In genomic region chr16:32650461-32650860, GRCm38 (mm10) we compare ENCODE assay signal across 20 mouse cellular contexts. TPM values are rescaled to one million over a fixed set of nuclear protein-coding genes. Genes with fewer than 3 reads are reported as not detected.
DNase-seq lines count a peak whose midpoint lies in the region; ATAC-seq and TF ChIP-seq lines count a peak whose summit lies in the region.
"Had no signal": no experiment of that assay in that cellular context is flagged by ENCODE, and none has a peak within 500 bp of the region (broad histone marks: within the 10 kb centered on the region; RNA-seq: fewer than 3 reads in every experiment).

No protein-coding gene starts in this region.

- TF ChIP-seq POLR2A in heart, adult 2 months (IDR thresholded peaks at IDR 0.05; ENCODE audit: insufficient read depth, low read depth, low read length), result no peak
- TF ChIP-seq POLR2A in kidney, adult 2 months (IDR thresholded peaks at IDR 0.05; ENCODE audit: low read depth, low read length), result no peak

- H3K27me3 ChIP-seq in heart, adult 2 months (ENCODE audit: control insufficient read depth, insufficient read depth, low read length), result no peaks in the 10 kb centered on the region
- H3K27me3 ChIP-seq in kidney, adult 2 months (replicated peaks; ENCODE audit: control insufficient read depth, insufficient read depth, low read length), result no peaks in the 10 kb centered on the region
- no peaks in the 10 kb centered on the region for H3K27me3 ChIP-seq in lung, embryonic 16.5 days (ENCODE audit: control insufficient read depth, insufficient read depth, low read depth, low read length)
- H3K27me3 ChIP-seq: forebrain, embryonic 13.5 days; limb, embryonic 15.5 days; stomach, embryonic 15.5 days had no signal

- H3K79me2 ChIP-seq in heart, adult 2 months (replicated peaks; ENCODE audit: control insufficient read depth, insufficient read depth, low read length), result 0 out of 2 replicates have a peak, but pooled peaks cover 5% of the 10 kb centered on the region

- no peak overlapping the region for H3K4me2 ChIP-seq in lung, embryonic 16.5 days (ENCODE audit: low read depth, low read length)
- H3K4me2 ChIP-seq: forebrain, embryonic 13.5 days; limb, embryonic 15.5 days; stomach, embryonic 15.5 days had no signal

- DNase-seq in heart, adult 2 months, result no peak
- DNase-seq in heart, postnatal 10 days, result no peak
- no peak for DNase-seq in kidney, adult 2 months
- no peak for DNase-seq in kidney, adult 8-10 months
- no peak for DNase-seq in lung, postnatal 10 days
- DNase-seq in adrenal gland, adult 18-20 months (ENCODE audit: low spot score in 2 of 2), result no peak
- DNase-seq: adrenal gland, postnatal 14 days; cerebellum, adult 18-20 months; cerebellum, postnatal 36 days; kidney, postnatal 10 days; layer of hippocampus, adult 9-11 months; lung, postnatal 14 days; right cerebral cortex, adult 18-20 months had no signal

- no peak overlapping the region for H3K9ac ChIP-seq in heart, adult 2 months (ENCODE audit: low read depth, low read length)
- no peak overlapping the region for H3K9ac ChIP-seq in lung, embryonic 16.5 days (ENCODE audit: low read length)
- H3K9ac ChIP-seq: forebrain, embryonic 13.5 days; limb, embryonic 15.5 days; stomach, embryonic 15.5 days had no signal

- H3K9me3 ChIP-seq in lung, embryonic 16.5 days (ENCODE audit: control insufficient read depth, low read length), result no peaks in the 10 kb centered on the region
- H3K9me3 ChIP-seq: embryonic facial prominence, embryonic 10.5 days; forebrain, embryonic 13.5 days; limb, embryonic 15.5 days; midbrain, embryonic 10.5 days; stomach, embryonic 15.5 days had no signal

- H3K4me3 ChIP-seq in heart, adult 2 months, result no peak overlapping the region
- H3K4me3 ChIP-seq in kidney, adult 2 months (ENCODE audit: insufficient read depth, low read depth, low read length), result no peak overlapping the region
- no peak overlapping the region for H3K4me3 ChIP-seq in lung, embryonic 16.5 days (ENCODE audit: low read length)
- H3K4me3 ChIP-seq: embryonic facial prominence, embryonic 10.5 days; forebrain, embryonic 13.5 days; limb, embryonic 15.5 days; midbrain, embryonic 10.5 days; stomach, embryonic 15.5 days had no signal

- intact Hi-C loops in heart, adult 2 months (cut with DNase I), result no loop called here
- intact Hi-C loops in heart, postnatal 10 days (cut with DNase I), result no loop called here

- no peak for TF ChIP-seq CTCF in heart, adult 2 months (IDR thresholded peaks at IDR 0.05)
- no peak for TF ChIP-seq CTCF in kidney, adult 2 months (conservative IDR thresholded peaks at IDR 0.05; ENCODE audit: insufficient read depth, insufficient read length, low read depth, low read length)

- TF ChIP-seq EP300 in heart, adult 2 months (IDR thresholded peaks at IDR 0.05; ENCODE audit: insufficient read depth, low read depth, low read length), result no peak

- H3K27ac ChIP-seq in heart, adult 2 months, result peak overlapping the region; percentile 37; the same call in 1 of the 2 replicates
- H3K27ac ChIP-seq in kidney, adult 2 months (ENCODE audit: insufficient read depth, low read depth, low read length), result 0 out of 2 replicates have a peak overlapping the region, but pooled peaks have one; percentile 55
- peak overlapping the region; percentile 69 for H3K27ac ChIP-seq in lung, embryonic 16.5 days (ENCODE audit: low read length)
- H3K27ac ChIP-seq: embryonic facial prominence, embryonic 10.5 days; forebrain, embryonic 13.5 days; limb, embryonic 15.5 days; midbrain, embryonic 10.5 days had no signal

- no peaks in the 10 kb centered on the region; the same call in 1 of the 2 replicates for H3K36me3 ChIP-seq in heart, adult 2 months (ENCODE audit: control insufficient read depth, insufficient read depth, low read length)
- no peaks in the 10 kb centered on the region for H3K36me3 ChIP-seq in kidney, adult 2 months (ENCODE audit: control insufficient read depth, insufficient read depth, low read length)
- no peaks in the 10 kb centered on the region for H3K36me3 ChIP-seq in lung, embryonic 16.5 days (ENCODE audit: control insufficient read depth, insufficient read depth, low read length)
- H3K36me3 ChIP-seq: stomach, embryonic 15.5 days had no signal

- H3K4me1 ChIP-seq in heart, adult 2 months (ENCODE audit: control insufficient read depth, insufficient read depth, low read length), result peaks cover 8% of the 10 kb centered on the region
- peaks cover under 1% of the 10 kb centered on the region for H3K4me1 ChIP-seq in kidney, adult 2 months (ENCODE audit: control insufficient read depth, insufficient read depth, low read length)
- peaks cover 26% of the 10 kb centered on the region for H3K4me1 ChIP-seq in lung, embryonic 16.5 days (replicated peaks; ENCODE audit: control insufficient read depth, insufficient read depth, low read length)

- ATAC-seq in lung, embryonic 16.5 days (ENCODE audit: low read depth), result no peak
- ATAC-seq in granulocyte monocyte progenitor cell, adult 5-6 weeks (replicated peaks; ENCODE audit: poor library complexity, severe bottlenecking), result 0 out of 2 replicates have a peak, but pooled peaks have one; percentile 19
- ATAC-seq: forebrain, embryonic 13.5 days had no signal

RNA-seq across cellular contexts. Expression of gene Tnk2, which starts 6.8 kb away (rescaled TPM):
- total RNA-seq in heart, adult 2 months (2021), result 10 to 100 TPM; 17.8 to 19.6 TPM
- 32.2 and 37.0 TPM in 2 replicates for polyA plus RNA-seq in heart, adult 2 months (2012; rRNA removed)
- total RNA-seq in heart, postnatal 10 days (2021), result 10 to 100 TPM; 39.0 to 41.3 TPM
- 35.8 and 40.8 TPM in 2 replicates for polyA plus RNA-seq in kidney, adult 2 months (2012; rRNA removed)
- polyA plus RNA-seq in lung, embryonic 16.5 days (2015; fragmentation: Nextera tagmentation; extraction: Ambion mirVana), result 15.4 and 18.0 TPM in 2 replicates
- 11.0 and 12.9 TPM in 2 replicates for total RNA-seq in granulocyte monocyte progenitor cell, adult 5-6 weeks (2014; fragmentation: Nextera tagmentation)
- total RNA-seq in granulocyte monocyte progenitor cell, adult 5-6 weeks (2017), result 8.8 and 14.8 TPM in 2 replicates
- total RNA-seq in adrenal gland, adult 18-20 months (2021), result 10 to 100 TPM; 29.9 to 33.1 TPM

RNA-seq across cellular contexts. Expression of gene Tfrc, which starts 41.7 kb away (rescaled TPM):
- 10 to 100 TPM; 51.3 to 85.7 TPM for total RNA-seq in heart, adult 2 months (2021)
- polyA plus RNA-seq in heart, adult 2 months (2012; rRNA removed), result 27.8 and 72.8 TPM in 2 replicates
- 100 to 1,000 TPM; 180 to 317 TPM for total RNA-seq in heart, postnatal 10 days (2021)
- 7.9 and 12.0 TPM in 2 replicates for polyA plus RNA-seq in kidney, adult 2 months (2012; rRNA removed)
- polyA plus RNA-seq in lung, embryonic 16.5 days (2015; fragmentation: Nextera tagmentation; extraction: Ambion mirVana), result 57.3 and 58.4 TPM in 2 replicates
- total RNA-seq in granulocyte monocyte progenitor cell, adult 5-6 weeks (2014; fragmentation: Nextera tagmentation), result 65.6 and 67.9 TPM in 2 replicates
- 105 and 142 TPM in 2 replicates for total RNA-seq in granulocyte monocyte progenitor cell, adult 5-6 weeks (2017)
- 10 to 100 TPM; 19.8 to 34.3 TPM for total RNA-seq in adrenal gland, adult 18-20 months (2021)
